Mouse (Mus musculus): ENCODE data around the gene Polr2a. TPM values are rescaled to one million over a fixed set of nuclear protein-coding genes. Genes with fewer than 3 reads are reported as not detected.

The Polr2a gene
- polyA plus RNA-seq, 1 experiment from 2014 or later = 46.5 TPM

- Histone ChIP-seq H3K9ac (ENCODE audit: low read depth, low read length) (no peak overlapping the region), H3K4me1 (replicated peaks; ENCODE audit: control insufficient read depth, insufficient read depth, low read length) (0 out of 2 replicates have a peak, but pooled peaks cover 2% of the 10 kb centered on the region), H3K27me3 (ENCODE audit: control insufficient read depth, insufficient read depth, low read length) (peaks cover 5% of the 10 kb centered on the region; the same call in 1 of the 2 replicates), H3K36me3 (ENCODE audit: control insufficient read depth, insufficient read depth, low read length) (no peaks in the 10 kb centered on the region), H3K4me2 (replicated peaks; ENCODE audit: low read depth, low read length) (no peak overlapping the region), H3K9me3 (ENCODE audit: control insufficient read depth, low read length) (no peaks in the 10 kb centered on the region), H3K27ac (ENCODE audit: low read depth, low read length) (no peak overlapping the region), H3K4me3 (ENCODE audit: low read depth, low read length) (no peak overlapping the region)
- DNase-seq (ENCODE audit: low spot score) (no peak), ATAC-seq (ENCODE audit: low FRiP score) (no peak)
- 68% methylated on average over 5 of the region's 5 CpGs for WGBS
These were observed 33.0 kb upstream of the Polr2a start for GRCm38 (mm10) chr11:69791420-69791819.

GRCm38 (mm10) chr11:69789431-69789830 lies 31.0 kb upstream of the Polr2a start:
- H3K9me3 ChIP-seq (ENCODE audit: control insufficient read depth, low read length) = no peaks in the 10 kb centered on the region
- DNase-seq (ENCODE audit: low spot score) = no peak
- H3K4me1 ChIP-seq (replicated peaks; ENCODE audit: control insufficient read depth, insufficient read depth, low read length) = no peaks in the 10 kb centered on the region
- H3K27ac ChIP-seq (ENCODE audit: low read depth, low read length) = no peak overlapping the region
- no peak overlapping the region for H3K9ac ChIP-seq (ENCODE audit: low read depth, low read length)
- no peak overlapping the region for H3K4me3 ChIP-seq (ENCODE audit: low read depth, low read length)
- no peak for ATAC-seq (ENCODE audit: low FRiP score)
- no peaks in the 10 kb centered on the region for H3K36me3 ChIP-seq (ENCODE audit: control insufficient read depth, insufficient read depth, low read length)
- no peaks in the 10 kb centered on the region for H3K27me3 ChIP-seq (ENCODE audit: control insufficient read depth, insufficient read depth, low read length)
- 74% methylated on average over 5 of the region's 5 CpGs for WGBS
- no peak overlapping the region for H3K4me2 ChIP-seq (replicated peaks; ENCODE audit: low read depth, low read length)

GRCm38 (mm10) chr11:69787306-69787705 lies 28.9 kb upstream of the Polr2a start:
- Histone ChIP-seq H3K4me1 (replicated peaks; ENCODE audit: control insufficient read depth, insufficient read depth, low read length) (no peaks in the 10 kb centered on the region), H3K27ac (ENCODE audit: low read depth, low read length) (no peak overlapping the region), H3K36me3 (ENCODE audit: control insufficient read depth, insufficient read depth, low read length) (no peaks in the 10 kb centered on the region), H3K9ac (ENCODE audit: low read depth, low read length) (no peak overlapping the region), H3K9me3 (ENCODE audit: control insufficient read depth, low read length) (no peaks in the 10 kb centered on the region), H3K4me2 (replicated peaks; ENCODE audit: low read depth, low read length) (no peak overlapping the region), H3K4me3 (ENCODE audit: low read depth, low read length) (no peak overlapping the region), H3K27me3 (ENCODE audit: control insufficient read depth, insufficient read depth, low read length) (no peaks in the 10 kb centered on the region)
- ATAC-seq (ENCODE audit: low FRiP score) (no peak), DNase-seq (ENCODE audit: low spot score) (no peak)
- 82% methylated on average over 5 of the region's 5 CpGs for WGBS

- no peaks in the 10 kb centered on the region for H3K27me3 ChIP-seq (ENCODE audit: control insufficient read depth, insufficient read depth, low read length)
- H3K4me2 ChIP-seq (replicated peaks; ENCODE audit: low read depth, low read length) = no peak overlapping the region
- no peak overlapping the region for H3K27ac ChIP-seq (ENCODE audit: low read depth, low read length)
- H3K4me3 ChIP-seq (ENCODE audit: low read depth, low read length) = no peak overlapping the region
- H3K36me3 ChIP-seq (ENCODE audit: control insufficient read depth, insufficient read depth, low read length) = no peaks in the 10 kb centered on the region
- ATAC-seq (ENCODE audit: low FRiP score) (no peak), DNase-seq (ENCODE audit: low spot score) (no peak)
- 40% methylated on average over 15 of the region's 15 CpGs for WGBS
- no peaks in the 10 kb centered on the region for H3K9me3 ChIP-seq (ENCODE audit: control insufficient read depth, low read length)
- no peak overlapping the region for H3K9ac ChIP-seq (ENCODE audit: low read depth, low read length)
- H3K4me1 ChIP-seq (replicated peaks; ENCODE audit: control insufficient read depth, insufficient read depth, low read length) = no peaks in the 10 kb centered on the region
These were observed 26.4 kb upstream of the Polr2a start for GRCm38 (mm10) chr11:69784793-69785272.

GRCm38 (mm10) chr11:69781828-69782227 lies 23.4 kb upstream of the Polr2a start:
- no peak overlapping the region for H3K4me3 ChIP-seq (ENCODE audit: low read depth, low read length)
- DNase-seq (ENCODE audit: low spot score) (no peak), ATAC-seq (ENCODE audit: low FRiP score) (no peak)
- H3K4me2 ChIP-seq (replicated peaks; ENCODE audit: low read depth, low read length) = no peak overlapping the region
- peaks cover 6% of the 10 kb centered on the region; the same call in 1 of the 2 replicates for H3K27me3 ChIP-seq (ENCODE audit: control insufficient read depth, insufficient read depth, low read length)
- H3K9ac ChIP-seq (ENCODE audit: low read depth, low read length) = no peak overlapping the region
- H3K36me3 ChIP-seq (ENCODE audit: control insufficient read depth, insufficient read depth, low read length) = no peaks in the 10 kb centered on the region
- no peaks in the 10 kb centered on the region for H3K9me3 ChIP-seq (ENCODE audit: control insufficient read depth, low read length)
- 31% methylated on average over 4 of the region's 4 CpGs for WGBS
- H3K4me1 ChIP-seq (replicated peaks; ENCODE audit: control insufficient read depth, insufficient read depth, low read length) = no peaks in the 10 kb centered on the region
- no peak overlapping the region for H3K27ac ChIP-seq (ENCODE audit: low read depth, low read length)

- no peaks in the 10 kb centered on the region for H3K9me3 ChIP-seq (ENCODE audit: control insufficient read depth, low read length)
- H3K4me2 ChIP-seq (replicated peaks; ENCODE audit: low read depth, low read length) = no peak overlapping the region
- H3K27me3 ChIP-seq (ENCODE audit: control insufficient read depth, insufficient read depth, low read length) = peaks cover 6% of the 10 kb centered on the region; the same call in 1 of the 2 replicates
- WGBS = 50% methylated on average over 7 of the region's 7 CpGs
- H3K36me3 ChIP-seq (ENCODE audit: control insufficient read depth, insufficient read depth, low read length) = no peaks in the 10 kb centered on the region
- no peak for ATAC-seq (ENCODE audit: low FRiP score)
- H3K4me1 ChIP-seq (replicated peaks; ENCODE audit: control insufficient read depth, insufficient read depth, low read length) = no peaks in the 10 kb centered on the region
- no peak overlapping the region for H3K27ac ChIP-seq (ENCODE audit: low read depth, low read length)
- no peak for DNase-seq (ENCODE audit: low spot score)
- no peak overlapping the region for H3K4me3 ChIP-seq (ENCODE audit: low read depth, low read length)
- H3K9ac ChIP-seq (ENCODE audit: low read depth, low read length) = no peak overlapping the region
These were observed 20.5 kb upstream of the Polr2a start for GRCm38 (mm10) chr11:69778985-69779384.

- 66% methylated on average over 23 of the region's 23 CpGs for WGBS
- H3K4me2 ChIP-seq (replicated peaks; ENCODE audit: low read depth, low read length) = no peak overlapping the region
These were observed 20.0 kb upstream of the Polr2a start for GRCm38 (mm10) chr11:69778258-69778982.

GRCm38 (mm10) chr11:69777504-69778257 lies 19.2 kb upstream of the Polr2a start:
- H3K9me3 ChIP-seq (ENCODE audit: control insufficient read depth, low read length) = no peaks in the 10 kb centered on the region
- no peak overlapping the region for H3K4me2 ChIP-seq (replicated peaks; ENCODE audit: low read depth, low read length)
- no peaks in the 10 kb centered on the region for H3K4me1 ChIP-seq (replicated peaks; ENCODE audit: control insufficient read depth, insufficient read depth, low read length)
- 65% methylated on average over 25 of the region's 26 CpGs for WGBS
- peaks cover 6% of the 10 kb centered on the region; the same call in 1 of the 2 replicates for H3K27me3 ChIP-seq (ENCODE audit: control insufficient read depth, insufficient read depth, low read length)
- DNase-seq (ENCODE audit: low spot score) (no peak), ATAC-seq (ENCODE audit: low FRiP score) (no peak)
- no peak overlapping the region for H3K4me3 ChIP-seq (ENCODE audit: low read depth, low read length)
- H3K9ac ChIP-seq (ENCODE audit: low read depth, low read length) = no peak overlapping the region
- H3K36me3 ChIP-seq (ENCODE audit: control insufficient read depth, insufficient read depth, low read length) = no peaks in the 10 kb centered on the region
- no peak overlapping the region for H3K27ac ChIP-seq (ENCODE audit: low read depth, low read length)

More at GRCm38 (mm10) chr11:69778258-69778982, 20.0 kb upstream of the Polr2a start:
- H3K9ac ChIP-seq (ENCODE audit: low read depth, low read length) = no peak overlapping the region
- peaks cover 6% of the 10 kb centered on the region; the same call in 1 of the 2 replicates for H3K27me3 ChIP-seq (ENCODE audit: control insufficient read depth, insufficient read depth, low read length)
- H3K4me1 ChIP-seq (replicated peaks; ENCODE audit: control insufficient read depth, insufficient read depth, low read length) = no peaks in the 10 kb centered on the region
- H3K27ac ChIP-seq (ENCODE audit: low read depth, low read length) = no peak overlapping the region
- H3K4me3 ChIP-seq (ENCODE audit: low read depth, low read length) = no peak overlapping the region
- H3K9me3 ChIP-seq (ENCODE audit: control insufficient read depth, low read length) = no peaks in the 10 kb centered on the region
- no peak for ATAC-seq (ENCODE audit: low FRiP score)
- H3K36me3 ChIP-seq (ENCODE audit: control insufficient read depth, insufficient read depth, low read length) = no peaks in the 10 kb centered on the region
- DNase-seq (ENCODE audit: low spot score) = no peak
